Mouse (Mus musculus): ENCODE measurements around the gene Lpar1.

The Lpar1 gene

DNA sequence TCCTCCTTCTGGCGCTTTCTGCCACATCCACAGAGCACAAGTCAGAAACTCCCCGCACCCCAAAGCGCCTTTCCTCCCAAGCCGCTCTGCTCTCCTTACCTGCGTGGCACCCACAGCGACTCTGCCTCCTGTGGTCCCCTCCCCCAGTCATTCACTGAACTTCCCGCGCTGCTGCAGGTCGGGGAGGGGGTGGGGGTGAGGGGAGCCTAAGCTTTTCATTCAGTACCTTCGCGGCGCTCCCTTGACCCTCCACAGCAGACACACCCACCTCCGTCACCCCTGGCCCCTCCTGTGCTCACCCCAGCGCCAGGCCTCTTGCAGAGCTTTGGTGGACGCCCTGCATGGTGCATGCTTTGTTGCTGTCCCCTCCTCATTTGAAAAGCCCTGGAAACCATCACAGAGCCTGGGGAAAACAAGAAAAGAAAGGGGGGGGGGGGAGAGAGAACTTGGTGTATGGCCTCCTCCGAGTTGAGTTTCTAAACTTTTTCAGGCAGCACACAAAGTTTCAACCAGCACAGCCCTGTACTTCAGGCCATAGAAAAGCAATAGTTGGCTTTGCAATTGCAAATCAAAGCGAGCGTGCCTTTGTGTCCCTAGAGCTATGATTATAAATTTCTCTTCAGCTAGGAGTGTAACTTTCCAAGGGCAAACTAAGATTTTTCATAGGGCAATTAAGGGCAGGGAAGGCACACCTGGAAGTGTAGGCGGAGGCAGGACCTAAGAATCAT lies at the start of gene Lpar1:
Gene Lpar1 (minus strand): TSS at position 268 of the 728 bp plus-strand sequence.
- DNase-seq = no peak

GRCm38 (mm10) chr4:58585942-58586341 lies 32.2 kb upstream of the Lpar1 start:
- no peak for DNase-seq

DNA sequence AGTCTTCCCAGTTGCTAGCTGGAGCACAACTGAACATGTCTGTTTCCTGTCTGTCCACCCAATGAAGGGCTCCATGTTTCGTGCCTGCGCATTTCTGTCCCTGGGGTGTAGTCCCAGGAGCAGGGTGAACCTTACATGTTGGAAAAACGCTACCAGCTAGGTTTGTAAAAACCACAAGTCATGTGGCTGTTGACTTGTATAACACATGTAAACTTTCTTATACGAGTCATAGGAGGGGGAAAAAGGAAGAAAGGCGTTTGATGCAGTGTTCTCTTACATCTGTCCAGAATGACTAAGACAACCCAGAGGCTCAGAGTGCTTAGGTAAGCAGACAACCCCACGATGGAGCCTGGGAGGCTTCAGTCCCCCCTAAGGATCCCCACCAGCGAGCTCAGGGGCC lies 27.5 kb upstream of the Lpar1 start:
- no peak for DNase-seq

GRCm38 (mm10) chr4:58580516-58580915 lies 26.8 kb upstream of the Lpar1 start:
- no peak for DNase-seq

DNA sequence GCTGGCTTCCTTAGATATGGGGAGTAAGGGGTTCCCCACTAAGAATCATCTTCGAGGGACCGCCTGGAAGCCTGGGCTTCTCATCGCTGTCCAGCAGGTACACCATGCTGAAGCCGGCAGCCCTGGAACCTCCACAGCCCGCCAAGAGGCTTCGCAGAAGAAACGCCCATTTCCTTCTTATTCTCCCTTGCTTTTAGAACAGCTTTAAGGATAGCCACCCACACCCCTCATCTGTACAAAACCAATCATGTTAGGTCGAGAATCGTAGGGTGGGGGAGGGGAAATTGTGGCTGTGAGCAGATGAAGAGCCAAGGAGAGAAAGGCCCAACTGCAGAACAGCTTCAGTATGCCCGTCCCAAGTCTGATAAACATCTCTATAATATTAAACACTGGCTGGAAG lies 26.4 kb upstream of the Lpar1 start:
- no peak for DNase-seq

DNA sequence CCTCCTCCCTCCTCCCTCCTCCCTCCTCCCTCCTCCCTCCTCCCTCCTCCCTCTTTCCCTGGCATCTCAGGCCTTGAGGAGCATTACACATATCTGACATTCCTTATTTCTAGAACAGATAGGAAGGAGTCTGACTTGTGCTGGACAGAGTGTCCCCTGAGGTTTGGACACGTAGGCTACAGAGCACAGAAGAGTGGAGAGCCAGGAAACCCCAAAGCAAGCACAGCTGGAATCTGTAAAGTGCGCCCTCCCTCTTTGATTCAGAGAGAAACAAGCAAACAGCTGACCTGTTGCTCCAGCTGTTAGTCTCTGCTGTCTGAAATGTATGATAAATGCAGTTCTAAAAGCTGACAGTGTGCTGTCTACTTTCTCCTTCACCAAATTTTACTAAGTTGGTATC lies 24.8 kb upstream of the Lpar1 start:
- DNase-seq = no peak

GRCm38 (mm10) chr4:58577382-58578048 lies 23.8 kb upstream of the Lpar1 start:
- DNase-seq = no peak

DNA sequence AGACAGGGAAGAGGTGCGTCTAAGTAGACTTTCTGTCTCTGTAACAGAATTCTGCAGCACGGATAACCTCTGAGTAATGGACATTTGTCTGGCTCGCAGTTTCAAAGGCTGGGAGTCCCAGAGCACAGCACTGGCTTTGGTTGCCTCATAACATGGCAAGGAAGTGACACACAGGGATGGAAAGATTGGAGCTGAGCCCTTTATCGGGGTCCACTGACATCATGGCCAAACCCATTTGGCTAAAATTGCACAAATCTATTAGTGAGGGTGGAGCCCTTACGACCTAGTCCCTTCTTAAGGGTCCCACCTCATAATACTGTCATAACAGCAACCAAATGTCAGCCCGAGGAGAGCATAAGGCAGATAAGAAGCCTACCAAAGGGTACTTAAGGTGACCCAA lies 22.1 kb upstream of the Lpar1 start:
- DNase-seq = no peak

- no peak for DNase-seq
Observed at GRCm38 (mm10) chr4:58574024-58574423, 20.3 kb upstream of the Lpar1 start.

DNA sequence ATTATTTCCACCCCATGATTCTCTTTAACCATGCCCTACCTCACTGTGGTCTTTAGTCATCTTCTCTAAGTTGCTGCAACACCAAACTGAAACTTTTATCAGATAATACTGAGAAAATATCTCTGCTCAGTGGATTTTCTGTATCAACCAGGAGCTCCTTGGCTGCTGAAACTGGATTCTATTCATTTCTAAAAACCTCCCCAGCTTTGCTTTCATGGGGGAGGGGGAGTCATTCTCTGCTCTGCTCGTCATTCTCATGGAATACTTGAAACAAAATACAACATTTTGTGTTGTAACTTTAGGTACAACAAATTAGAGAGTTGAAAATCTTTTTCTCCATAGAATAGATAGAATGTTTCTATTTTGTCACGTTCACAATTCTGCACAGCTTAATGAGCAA lies 18.7 kb upstream of the Lpar1 start:
- no peak for DNase-seq

GRCm38 (mm10) chr4:58571661-58572060 lies 18.0 kb upstream of the Lpar1 start:
- DNase-seq = no peak

DNA sequence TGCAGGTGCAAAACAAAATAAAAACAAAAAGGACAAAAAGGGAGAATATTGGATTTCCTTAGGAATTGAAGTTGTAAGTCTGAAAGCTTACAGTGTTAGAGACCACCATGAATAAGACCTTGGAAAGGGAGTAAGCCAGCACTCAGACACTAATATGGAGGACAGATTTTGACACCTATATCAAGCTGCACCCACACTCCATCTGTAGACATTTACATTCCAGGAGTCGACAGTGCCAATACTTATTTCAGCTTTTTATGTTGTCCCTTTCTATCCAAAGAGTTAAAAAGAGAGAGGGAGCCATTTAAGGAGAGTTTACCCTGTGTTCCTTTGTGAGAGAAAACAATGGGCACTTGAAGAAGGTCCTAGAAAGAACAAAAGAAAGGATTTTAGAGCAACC lies 17.5 kb upstream of the Lpar1 start:
- DNase-seq = no peak

- no peak for DNase-seq
Observed at GRCm38 (mm10) chr4:58568486-58568885, 14.8 kb upstream of the Lpar1 start.

DNA sequence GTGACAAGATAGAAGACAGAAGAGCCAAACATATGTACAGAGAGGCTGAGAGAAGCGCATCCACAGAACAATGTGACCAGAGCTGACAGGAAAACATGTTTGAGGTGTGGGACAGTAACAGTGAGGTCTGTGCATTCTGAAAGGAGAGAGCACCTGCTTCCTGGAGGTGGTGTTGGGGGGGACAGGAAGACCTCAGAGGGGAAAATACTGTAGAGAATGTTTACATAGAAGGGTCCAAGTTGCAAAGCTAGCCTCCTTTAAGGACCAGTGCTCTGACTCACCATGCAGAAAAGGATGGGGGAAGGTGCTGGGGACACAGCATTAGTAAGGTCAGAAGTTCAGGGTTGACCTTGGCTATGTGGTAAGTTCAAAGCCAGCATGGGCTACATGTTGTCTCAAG lies 9.1 kb upstream of the Lpar1 start:
- no peak for DNase-seq

DNA sequence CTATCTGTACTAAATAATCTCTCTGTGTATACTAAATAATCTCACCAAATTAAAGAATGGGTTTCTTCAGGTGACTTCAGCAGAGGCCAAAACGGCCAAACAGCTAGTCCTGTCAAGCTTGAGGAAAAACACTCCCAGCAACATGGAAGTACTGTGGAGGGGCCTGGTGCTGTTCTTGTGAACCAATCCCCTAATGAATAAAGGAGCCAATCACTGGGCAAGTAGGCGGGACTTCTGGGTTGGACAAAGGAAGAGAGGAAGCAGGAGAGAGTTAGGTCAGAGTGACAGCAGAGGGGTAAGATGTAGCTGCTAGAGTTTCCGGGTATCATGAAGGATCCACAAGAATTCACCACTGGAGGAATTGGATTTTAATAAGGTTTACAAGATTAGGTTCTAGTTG lies 3.3 kb upstream of the Lpar1 start:
- DNase-seq = no peak

- no peak for DNase-seq
Observed at GRCm38 (mm10) chr4:58554359-58554838, 701 bp upstream of the Lpar1 start.

- DNase-seq = peak; percentile 7
Observed at GRCm38 (mm10) chr4:58552731-58553630, 717 bp downstream of the Lpar1 start.

DNA sequence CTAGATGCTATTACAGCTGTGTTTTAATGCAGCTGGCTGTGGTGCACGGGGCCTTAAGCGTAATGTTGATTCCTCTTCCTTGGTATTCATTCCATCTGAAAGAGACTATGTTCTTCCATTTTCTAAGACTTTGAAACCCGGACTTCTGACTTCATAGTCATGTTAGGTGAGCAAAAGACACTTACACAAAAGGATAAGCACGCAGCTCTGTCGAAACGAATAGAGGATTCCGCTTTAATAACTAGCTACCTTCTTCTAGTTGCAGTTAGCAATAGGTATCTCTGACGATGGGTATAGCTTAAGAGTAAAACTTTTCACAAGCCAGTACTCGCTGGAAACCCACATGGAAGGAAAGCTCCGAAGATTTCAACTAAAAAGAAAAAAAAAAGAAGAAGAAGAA lies 1.5 kb downstream of the Lpar1 start:
- DNase-seq = no peak

- DNase-seq = peak; percentile 21
Observed at GRCm38 (mm10) chr4:58551820-58552219, 1.9 kb downstream of the Lpar1 start.

DNA sequence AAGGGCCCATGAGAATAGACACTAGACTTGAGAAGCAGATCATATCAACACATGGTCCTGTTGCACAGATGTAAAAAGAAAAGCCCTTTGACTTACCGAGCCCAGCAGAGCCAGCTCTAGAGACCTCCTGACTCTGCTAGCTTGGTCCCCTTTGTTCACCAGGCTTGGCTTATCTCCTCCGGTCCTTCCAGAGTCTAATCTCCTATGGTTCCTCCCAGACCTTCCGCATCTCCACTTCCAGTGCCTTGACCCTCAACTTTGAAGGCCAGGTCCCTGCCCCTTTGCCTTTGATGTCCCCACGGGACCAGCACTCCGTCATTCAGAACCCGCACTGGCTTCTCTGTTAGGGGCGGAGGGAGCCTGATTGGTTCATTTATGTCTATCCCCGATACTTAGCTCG lies 6.0 kb downstream of the Lpar1 start:
- DNase-seq = no peak

GRCm38 (mm10) chr4:58547273-58547565 lies 6.5 kb downstream of the Lpar1 start:
- DNase-seq = no peak

DNA sequence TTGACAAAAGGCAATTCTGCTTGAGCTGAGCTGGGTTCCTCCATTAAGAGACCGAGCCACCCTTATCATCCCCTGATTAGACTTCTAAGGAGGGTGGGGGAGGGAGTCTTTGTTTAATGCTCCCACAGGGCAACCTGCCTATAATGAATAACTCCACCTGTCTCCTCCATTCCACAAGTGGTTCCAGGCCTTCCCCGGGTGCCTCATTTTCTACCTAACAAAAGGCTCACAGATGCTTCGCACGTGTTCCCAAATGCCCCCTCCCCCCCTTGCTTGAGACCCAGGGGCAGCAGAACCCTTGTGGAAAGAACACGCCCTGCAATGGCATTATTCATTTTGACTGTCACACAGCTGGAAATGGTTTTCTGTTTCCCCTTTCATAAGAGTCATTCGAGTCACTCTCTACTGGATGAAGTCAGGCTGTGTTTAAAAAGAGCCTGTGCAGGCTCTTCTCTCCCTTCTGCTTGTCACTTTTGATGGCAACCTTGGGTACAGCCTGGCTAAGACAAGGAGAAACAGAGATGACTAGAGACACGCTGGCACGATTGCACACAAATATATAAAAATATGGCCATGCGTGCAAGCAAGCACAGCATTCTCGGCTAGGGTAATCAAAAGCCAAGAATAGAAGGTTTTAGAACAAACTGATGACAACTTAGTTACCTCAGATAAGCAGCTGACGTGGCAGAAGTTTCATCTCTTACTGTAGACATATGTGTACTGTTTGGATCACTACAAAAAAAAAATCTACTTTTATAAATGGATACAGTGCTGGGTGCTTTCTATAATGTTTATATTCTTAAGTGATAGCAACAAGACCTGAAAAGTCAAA lies 7.0 kb downstream of the Lpar1 start:
- no peak for DNase-seq

DNA sequence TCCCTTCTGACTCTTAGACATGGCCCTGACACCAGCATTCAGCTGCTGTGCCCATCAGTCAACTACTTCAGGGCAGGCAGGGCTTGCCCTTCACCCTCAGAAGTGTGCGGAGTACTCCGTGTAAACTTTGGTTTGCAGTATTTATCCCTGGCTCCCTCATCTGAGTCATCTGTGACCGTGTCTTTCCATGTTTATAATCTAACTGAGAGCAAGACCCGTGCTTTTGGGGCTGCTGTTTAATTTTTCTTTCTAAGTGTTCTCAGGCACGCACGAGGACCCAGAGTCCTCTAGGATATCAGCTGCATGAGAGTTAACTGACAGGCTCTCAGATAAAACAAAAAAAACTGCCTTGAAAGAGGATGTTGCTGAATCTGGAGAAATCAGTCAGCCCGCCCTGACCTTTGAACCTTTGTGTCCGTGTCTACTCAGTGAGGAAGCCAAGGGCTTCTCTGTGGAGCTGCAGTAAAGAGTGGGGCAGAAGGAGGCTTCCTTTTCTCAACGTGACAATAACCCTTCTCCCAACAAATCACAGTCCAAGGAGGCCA lies 7.7 kb downstream of the Lpar1 start:
- DNase-seq = no peak
